Mouse (Mus musculus): ENCODE measurements at regions not wholly inside any gene's neighbourhood (a gene's known extent, or its start where the extent isn't known, plus 50 kb on each side); places are given as distances from the start of the nearest gene placed in this dataset.
A peak's percentile ranks its signal among the peaks of the same experiment; 100 is the strongest.
"Not testable (repeated sequence)": the region's sequence is repeated elsewhere in the genome, so short reads cannot be mapped to it uniquely, and the experiment has no call there.

GRCm38 (mm10) chr1:154008593-154009310, 108.7 kb upstream of the Teddm2 start:
- no peak for ATAC-seq (replicated peaks; ENCODE audit: insufficient number of reproducible peaks, low FRiP score, low TSS enrichment, poor library complexity, severe bottlenecking)

GRCm38 (mm10) chr1:154010681-154011080, 110.7 kb upstream of the Teddm2 start:
- no peak for ATAC-seq (replicated peaks; ENCODE audit: insufficient number of reproducible peaks, low FRiP score, low TSS enrichment, poor library complexity, severe bottlenecking)

GRCm38 (mm10) chr1:154016516-154016915, 116.5 kb upstream of the Teddm2 start:
- no peak for ATAC-seq (replicated peaks; ENCODE audit: insufficient number of reproducible peaks, low FRiP score, low TSS enrichment, poor library complexity, severe bottlenecking)

GRCm38 (mm10) chr1:154018241-154018640, 118.2 kb upstream of the Teddm2 start:
- ATAC-seq (replicated peaks; ENCODE audit: insufficient number of reproducible peaks, low FRiP score, low TSS enrichment, poor library complexity, severe bottlenecking) = no peak

GRCm38 (mm10) chr1:154024301-154024700, 124.3 kb upstream of the Teddm2 start:
- ATAC-seq (replicated peaks; ENCODE audit: insufficient number of reproducible peaks, low FRiP score, low TSS enrichment, poor library complexity, severe bottlenecking) = no peak

- no peak for ATAC-seq (replicated peaks; ENCODE audit: insufficient number of reproducible peaks, low FRiP score, low TSS enrichment, poor library complexity, severe bottlenecking)
Observed at GRCm38 (mm10) chr1:154027303-154027702, 127.3 kb upstream of the Teddm2 start.

- no peak for ATAC-seq (replicated peaks; ENCODE audit: insufficient number of reproducible peaks, low FRiP score, low TSS enrichment, poor library complexity, severe bottlenecking)
Observed at GRCm38 (mm10) chr1:154029826-154030225, 129.8 kb upstream of the Teddm2 start.

GRCm38 (mm10) chr1:154032669-154033099, 132.7 kb upstream of the Teddm2 start:
- ATAC-seq (replicated peaks; ENCODE audit: insufficient number of reproducible peaks, low FRiP score, low TSS enrichment, poor library complexity, severe bottlenecking) = no peak

- ATAC-seq (replicated peaks; ENCODE audit: insufficient number of reproducible peaks, low FRiP score, low TSS enrichment, poor library complexity, severe bottlenecking) = peak; percentile 74
Observed at GRCm38 (mm10) chr1:154033958-154034606, 134.1 kb upstream of the Teddm2 start.

- ATAC-seq (replicated peaks; ENCODE audit: insufficient number of reproducible peaks, low FRiP score, low TSS enrichment, poor library complexity, severe bottlenecking) = no peak
Observed at GRCm38 (mm10) chr1:154036729-154037270, 136.8 kb upstream of the Teddm2 start.

- no peak for ATAC-seq (replicated peaks; ENCODE audit: insufficient number of reproducible peaks, low FRiP score, low TSS enrichment, poor library complexity, severe bottlenecking)
Observed at GRCm38 (mm10) chr1:154038241-154038640, 138.2 kb upstream of the Teddm2 start.

GRCm38 (mm10) chr1:154040907-154041306, 140.9 kb upstream of the Teddm2 start:
- no peak for ATAC-seq (replicated peaks; ENCODE audit: insufficient number of reproducible peaks, low FRiP score, low TSS enrichment, poor library complexity, severe bottlenecking)

- peak; percentile 71 for ATAC-seq (replicated peaks; ENCODE audit: insufficient number of reproducible peaks, low FRiP score, low TSS enrichment, poor library complexity, severe bottlenecking)
Observed at GRCm38 (mm10) chr1:154042956-154043355, 142.9 kb upstream of the Teddm2 start.

- no peak for ATAC-seq (replicated peaks; ENCODE audit: insufficient number of reproducible peaks, low FRiP score, low TSS enrichment, poor library complexity, severe bottlenecking)
Observed at GRCm38 (mm10) chr1:154044712-154045111, 144.7 kb upstream of the Teddm2 start.

GRCm38 (mm10) chr1:154045951-154046350, 145.9 kb upstream of the Teddm2 start:
- ATAC-seq (replicated peaks; ENCODE audit: insufficient number of reproducible peaks, low FRiP score, low TSS enrichment, poor library complexity, severe bottlenecking) = no peak

- no peak for ATAC-seq (replicated peaks; ENCODE audit: insufficient number of reproducible peaks, low FRiP score, low TSS enrichment, poor library complexity, severe bottlenecking)
Observed at GRCm38 (mm10) chr1:154053641-154054040, 147.3 kb upstream of the Zfp648 start.

- no peak for ATAC-seq (replicated peaks; ENCODE audit: insufficient number of reproducible peaks, low FRiP score, low TSS enrichment, poor library complexity, severe bottlenecking)
Observed at GRCm38 (mm10) chr1:154054874-154055273, 146.1 kb upstream of the Zfp648 start.

- not testable (repeated sequence) for ATAC-seq (replicated peaks; ENCODE audit: insufficient number of reproducible peaks, low FRiP score, low TSS enrichment, poor library complexity, severe bottlenecking)
Observed at GRCm38 (mm10) chr1:154061397-154061796, 139.6 kb upstream of the Zfp648 start.

- no peak for ATAC-seq (replicated peaks; ENCODE audit: insufficient number of reproducible peaks, low FRiP score, low TSS enrichment, poor library complexity, severe bottlenecking)
Observed at GRCm38 (mm10) chr1:154061851-154062250, 139.1 kb upstream of the Zfp648 start.

- no peak for ATAC-seq (replicated peaks; ENCODE audit: insufficient number of reproducible peaks, low FRiP score, low TSS enrichment, poor library complexity, severe bottlenecking)
Observed at GRCm38 (mm10) chr1:154062666-154063065, 138.3 kb upstream of the Zfp648 start.
